Mouse (Mus musculus): ENCODE data around the gene Eea1. TPM values are rescaled to one million over a fixed set of nuclear protein-coding genes. Genes with fewer than 3 reads are reported as not detected.
A peak's percentile ranks its signal among the peaks of the same experiment; 100 is the strongest.

Eea1 gene
- polyA plus RNA-seq, 1 experiment = 3.6 TPM

DNA sequence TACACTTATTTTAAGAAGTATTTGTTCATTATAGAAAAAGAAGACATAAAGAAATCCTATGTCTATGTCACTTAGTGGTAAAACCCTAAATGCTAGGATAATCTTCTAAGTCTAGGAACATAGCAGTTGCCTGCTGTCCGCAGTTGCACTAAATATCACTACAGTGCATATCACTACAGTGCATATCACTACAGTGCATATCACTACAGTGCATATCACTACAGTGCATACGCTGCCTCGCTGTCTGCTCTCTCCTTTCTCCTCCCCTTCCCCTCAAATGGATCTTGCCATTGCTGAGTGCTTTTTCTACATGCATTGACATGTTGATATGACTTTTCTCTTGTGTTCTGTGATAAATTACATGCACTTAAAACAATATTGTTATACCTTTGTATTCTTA lies 34.0 kb downstream of the Eea1 start:
- H3K79me3 ChIP-seq (ENCODE audit: low read depth) = peaks cover 4% of the 10 kb centered on the region
- peaks cover 26% of the 10 kb centered on the region for H3K79me2 ChIP-seq (ENCODE audit: control insufficient read depth, insufficient read depth)
- TF ChIP-seq USF1 (IDR thresholded peaks at IDR 0.05; ENCODE audit: low read depth) (no peak), CTCF (IDR thresholded peaks at IDR 0.05; ENCODE audit: control insufficient read depth, insufficient read depth, insufficient read length) (no peak)
- H3K36me3 ChIP-seq (ENCODE audit: control insufficient read depth, insufficient read depth) = peaks cover 24% of the 10 kb centered on the region
- no peak overlapping the region for H3K4me3 ChIP-seq (ENCODE audit: insufficient read depth, poor library complexity, severe bottlenecking)
- H3K27me3 ChIP-seq (ENCODE audit: control insufficient read depth, insufficient read depth, insufficient read length) = no peaks in the 10 kb centered on the region
- no peak overlapping the region for H3ac ChIP-seq (ENCODE audit: control insufficient read depth, insufficient read length, low read depth)

DNA sequence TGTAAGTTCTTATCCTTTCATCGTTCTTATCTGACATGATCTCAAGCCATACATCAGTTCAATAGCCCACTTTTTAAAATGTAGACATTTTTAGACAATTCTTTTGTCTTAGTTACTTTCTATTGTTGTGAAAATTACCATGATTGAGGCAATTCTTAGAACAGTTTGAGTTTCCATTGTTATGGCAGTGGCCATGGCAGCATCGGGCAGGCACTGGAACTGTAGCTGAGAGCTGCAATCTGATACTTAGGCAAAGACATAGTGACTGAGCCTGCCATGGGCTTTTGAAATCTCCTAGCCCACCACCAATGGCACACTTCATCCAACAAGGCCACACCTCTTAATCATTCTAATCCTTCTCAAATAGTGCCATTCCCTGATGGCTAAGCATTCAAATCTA lies 36.3 kb downstream of the Eea1 start:
- Histone ChIP-seq H3K36me3 (ENCODE audit: control insufficient read depth, insufficient read depth) (peaks cover 31% of the 10 kb centered on the region), H3K79me3 (ENCODE audit: low read depth) (no peaks in the 10 kb centered on the region), H3K27me3 (ENCODE audit: control insufficient read depth, insufficient read depth, insufficient read length) (no peaks in the 10 kb centered on the region), H3ac (ENCODE audit: control insufficient read depth, insufficient read length, low read depth) (no peak overlapping the region), H3K79me2 (ENCODE audit: control insufficient read depth, insufficient read depth) (peaks cover 10% of the 10 kb centered on the region), H3K4me3 (ENCODE audit: insufficient read depth, poor library complexity, severe bottlenecking) (no peak overlapping the region)
- TF ChIP-seq CTCF (IDR thresholded peaks at IDR 0.05; ENCODE audit: control insufficient read depth, insufficient read depth, insufficient read length) (no peak), CEBPB (IDR thresholded peaks at IDR 0.05; ENCODE audit: low read depth) (no peak), USF1 (IDR thresholded peaks at IDR 0.05; ENCODE audit: low read depth) (no peak), MYOG (IDR thresholded peaks at IDR 0.05; ENCODE audit: control insufficient read depth, extremely low read depth, insufficient read length) (no peak), FOSL1 (IDR thresholded peaks at IDR 0.05; ENCODE audit: insufficient read depth, low read length, poor library complexity, severe bottlenecking) (no peak), MYOD1 (IDR thresholded peaks at IDR 0.05; ENCODE audit: control insufficient read depth, insufficient read length, low read depth) (no peak), MAX (IDR thresholded peaks at IDR 0.05) (no peak)

DNA sequence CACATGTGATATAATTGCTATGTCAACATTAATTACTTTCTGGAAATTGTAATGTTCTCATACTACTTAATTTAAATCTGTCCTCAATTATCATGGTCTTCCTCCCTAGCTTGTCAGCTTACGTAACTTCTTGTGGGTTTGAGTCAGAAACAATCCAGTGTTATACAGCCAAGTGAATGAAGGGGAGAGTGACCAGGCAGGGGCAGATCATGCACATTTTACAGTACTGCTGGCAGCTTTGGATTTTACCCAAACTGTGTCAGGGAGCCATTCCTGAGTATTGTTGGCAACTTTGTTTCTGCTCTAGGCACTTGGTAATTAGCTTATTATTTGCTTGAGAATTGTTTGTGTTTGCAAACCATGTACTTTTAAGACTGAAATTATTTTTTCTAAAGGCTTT lies 49.3 kb downstream of the Eea1 start:
- Histone ChIP-seq H3K79me3 (ENCODE audit: low read depth) (no peaks in the 10 kb centered on the region), H3K27me3 (ENCODE audit: control insufficient read depth, insufficient read depth, insufficient read length) (no peaks in the 10 kb centered on the region), H3K79me2 (ENCODE audit: control insufficient read depth, insufficient read depth) (no peaks in the 10 kb centered on the region), H3K36me3 (ENCODE audit: control insufficient read depth, insufficient read depth) (peaks cover 5% of the 10 kb centered on the region), H3K4me3 (ENCODE audit: insufficient read depth, poor library complexity, severe bottlenecking) (no peak overlapping the region), H3ac (ENCODE audit: control insufficient read depth, insufficient read length, low read depth) (no peak overlapping the region)
- TF ChIP-seq MYOG (IDR thresholded peaks at IDR 0.05; ENCODE audit: control insufficient read depth, extremely low read depth, insufficient read length) (no peak), USF1 (IDR thresholded peaks at IDR 0.05; ENCODE audit: low read depth) (no peak), CTCF (IDR thresholded peaks at IDR 0.05; ENCODE audit: control insufficient read depth, insufficient read depth, insufficient read length) (no peak), FOSL1 (IDR thresholded peaks at IDR 0.05; ENCODE audit: insufficient read depth, low read length, poor library complexity, severe bottlenecking) (no peak), MAX (IDR thresholded peaks at IDR 0.05) (no peak), CEBPB (IDR thresholded peaks at IDR 0.05; ENCODE audit: low read depth) (no peak), MYOD1 (IDR thresholded peaks at IDR 0.05; ENCODE audit: control insufficient read depth, insufficient read length, low read depth) (no peak)

DNA sequence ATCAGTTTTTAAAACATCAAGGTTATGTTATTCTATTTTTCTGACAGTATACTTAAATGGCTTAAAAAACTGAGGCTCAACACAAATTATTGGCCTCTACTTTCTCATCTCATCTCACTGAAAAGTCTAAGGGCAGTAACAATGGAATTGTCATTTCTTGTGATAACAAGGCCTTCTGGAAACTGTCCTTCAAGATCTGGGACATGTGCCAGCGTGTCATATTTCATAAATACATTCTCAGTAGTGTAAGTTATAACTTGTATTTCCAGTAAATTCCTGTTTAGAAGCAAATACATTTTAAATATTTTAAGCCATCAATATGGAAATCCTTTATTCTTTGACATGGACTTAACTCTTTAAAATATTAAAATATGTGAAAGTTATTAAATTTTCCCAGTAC lies 50.7 kb downstream of the Eea1 start:
- H3K79me2 ChIP-seq (ENCODE audit: control insufficient read depth, insufficient read depth) = no peaks in the 10 kb centered on the region
- H3ac ChIP-seq (ENCODE audit: control insufficient read depth, insufficient read length, low read depth) = no peak overlapping the region
- peaks cover 8% of the 10 kb centered on the region for H3K36me3 ChIP-seq (ENCODE audit: control insufficient read depth, insufficient read depth)
- no peaks in the 10 kb centered on the region for H3K79me3 ChIP-seq (ENCODE audit: low read depth)
- TF ChIP-seq MAX (IDR thresholded peaks at IDR 0.05) = no peak
- TF ChIP-seq MYOD1 (IDR thresholded peaks at IDR 0.05; ENCODE audit: control insufficient read depth, insufficient read length, low read depth) = no peak
- no peak for TF ChIP-seq MYOG (IDR thresholded peaks at IDR 0.05; ENCODE audit: control insufficient read depth, extremely low read depth, insufficient read length)
- TF ChIP-seq USF1 (IDR thresholded peaks at IDR 0.05; ENCODE audit: low read depth) = no peak
- TF ChIP-seq CTCF (IDR thresholded peaks at IDR 0.05; ENCODE audit: control insufficient read depth, insufficient read depth, insufficient read length) = no peak
- no peak for TF ChIP-seq FOSL1 (IDR thresholded peaks at IDR 0.05; ENCODE audit: insufficient read depth, low read length, poor library complexity, severe bottlenecking)
- TF ChIP-seq CEBPB (IDR thresholded peaks at IDR 0.05; ENCODE audit: low read depth) = no peak
- no peak overlapping the region for H3K4me3 ChIP-seq (ENCODE audit: insufficient read depth, poor library complexity, severe bottlenecking)
- H3K27me3 ChIP-seq (ENCODE audit: control insufficient read depth, insufficient read depth, insufficient read length) = no peaks in the 10 kb centered on the region

DNA sequence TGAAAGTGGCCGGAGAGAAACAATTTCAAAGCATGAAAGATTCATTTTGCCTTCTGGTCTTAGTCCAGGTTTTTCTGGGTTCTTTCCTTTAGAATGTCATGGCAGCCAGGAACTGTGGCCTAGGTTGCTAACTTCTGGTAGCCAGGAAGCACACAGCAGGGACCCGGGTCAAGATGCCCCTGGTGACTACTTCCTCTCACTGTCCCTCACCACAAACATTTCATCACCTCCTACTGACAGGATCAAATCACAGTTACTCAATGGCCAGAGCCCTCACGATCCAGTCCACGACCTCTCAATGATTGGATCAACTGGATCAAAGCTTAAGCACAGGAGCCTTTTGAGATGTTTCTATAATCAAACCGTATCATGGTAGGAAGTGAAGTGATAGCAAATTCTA lies 60.5 kb downstream of the Eea1 start:
- Histone ChIP-seq H3K36me3 (ENCODE audit: control insufficient read depth, insufficient read depth) (peaks cover 32% of the 10 kb centered on the region), H3K79me2 (ENCODE audit: control insufficient read depth, insufficient read depth) (no peaks in the 10 kb centered on the region), H3ac (ENCODE audit: control insufficient read depth, insufficient read length, low read depth) (no peak overlapping the region), H3K79me3 (ENCODE audit: low read depth) (no peaks in the 10 kb centered on the region), H3K27me3 (ENCODE audit: control insufficient read depth, insufficient read depth, insufficient read length) (no peaks in the 10 kb centered on the region), H3K4me3 (ENCODE audit: insufficient read depth, poor library complexity, severe bottlenecking) (no peak overlapping the region)
- TF ChIP-seq CTCF (IDR thresholded peaks at IDR 0.05; ENCODE audit: control insufficient read depth, insufficient read depth, insufficient read length) = no peak
- TF ChIP-seq MYOD1 (IDR thresholded peaks at IDR 0.05; ENCODE audit: control insufficient read depth, insufficient read length, low read depth) = no peak
- no peak for TF ChIP-seq CEBPB (IDR thresholded peaks at IDR 0.05; ENCODE audit: low read depth)
- no peak for TF ChIP-seq USF1 (IDR thresholded peaks at IDR 0.05; ENCODE audit: low read depth)
- TF ChIP-seq MYOG (IDR thresholded peaks at IDR 0.05; ENCODE audit: control insufficient read depth, extremely low read depth, insufficient read length) = no peak
- no peak for TF ChIP-seq MAX (IDR thresholded peaks at IDR 0.05)
- TF ChIP-seq FOSL1 (IDR thresholded peaks at IDR 0.05; ENCODE audit: insufficient read depth, low read length, poor library complexity, severe bottlenecking) = no peak

DNA sequence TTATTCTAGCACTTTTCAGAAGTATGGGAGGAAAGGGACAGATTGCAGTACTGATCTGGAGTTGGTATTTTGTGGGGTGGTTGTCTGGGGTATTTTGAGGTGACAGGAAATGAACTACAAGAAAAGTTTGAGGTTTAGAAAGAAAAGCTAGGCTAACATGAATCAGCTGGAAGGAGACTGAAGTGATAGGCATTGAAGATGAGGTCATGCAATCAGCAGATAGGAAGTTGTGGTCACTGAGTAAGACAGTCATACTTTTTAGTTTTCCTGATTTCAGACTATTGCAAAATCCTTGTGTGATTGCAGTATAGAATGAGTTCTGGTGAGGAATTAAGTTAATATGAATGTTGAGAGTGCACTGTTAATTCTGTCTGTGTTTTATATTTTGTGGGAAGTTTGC lies 75.3 kb downstream of the Eea1 start:
- TF ChIP-seq MYOG (IDR thresholded peaks at IDR 0.05; ENCODE audit: control insufficient read depth, extremely low read depth, insufficient read length) (no peak), USF1 (IDR thresholded peaks at IDR 0.05; ENCODE audit: low read depth) (no peak), FOSL1 (IDR thresholded peaks at IDR 0.05; ENCODE audit: insufficient read depth, low read length, poor library complexity, severe bottlenecking) (peak; percentile 27), CEBPB (IDR thresholded peaks at IDR 0.05; ENCODE audit: low read depth) (peak; percentile 99), MAX (IDR thresholded peaks at IDR 0.05) (no peak), MYOD1 (IDR thresholded peaks at IDR 0.05; ENCODE audit: control insufficient read depth, insufficient read length, low read depth) (no peak), CTCF (IDR thresholded peaks at IDR 0.05; ENCODE audit: control insufficient read depth, insufficient read depth, insufficient read length) (no peak)
- H3K36me3 ChIP-seq (ENCODE audit: control insufficient read depth, insufficient read depth) = peaks cover 77% of the 10 kb centered on the region
- H3K79me3 ChIP-seq (ENCODE audit: low read depth) = no peaks in the 10 kb centered on the region
- no peak overlapping the region for H3K4me3 ChIP-seq (ENCODE audit: insufficient read depth, poor library complexity, severe bottlenecking)
- no peaks in the 10 kb centered on the region for H3K27me3 ChIP-seq (ENCODE audit: control insufficient read depth, insufficient read depth, insufficient read length)
- no peaks in the 10 kb centered on the region for H3K79me2 ChIP-seq (ENCODE audit: control insufficient read depth, insufficient read depth)
- H3ac ChIP-seq (ENCODE audit: control insufficient read depth, insufficient read length, low read depth) = no peak overlapping the region

Measured in C2C12 (cell line).